Mouse (Mus musculus) lung, postnatal 4 days (tissue): ENCODE data around the gene Ess2.

Experiments
- DNase-seq, 2 experiments: peaks; one replicate each; pipeline ENCODE4 v3.0.0; 2021

Ess2 gene

DNA sequence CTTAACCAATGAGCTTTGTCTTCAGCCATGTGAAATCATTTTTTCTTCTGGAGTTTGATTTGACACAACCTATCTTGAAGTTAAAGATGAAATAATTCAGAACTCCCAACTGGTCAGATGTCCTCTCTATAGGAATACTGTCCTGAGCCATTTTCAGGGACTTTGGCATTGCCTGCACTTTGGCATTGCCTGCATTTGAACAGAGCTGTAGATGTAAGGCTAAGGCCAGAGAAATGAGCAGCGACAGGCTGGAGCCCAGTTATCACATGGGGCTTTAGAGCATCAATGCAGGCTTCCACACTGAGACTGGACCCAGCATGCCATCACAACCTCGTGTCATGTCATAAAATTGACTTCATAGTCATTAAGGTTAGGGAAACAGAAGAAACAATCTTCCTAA lies 57.9 kb downstream of the Ess2 start:
- no peak for DNase-seq

DNA sequence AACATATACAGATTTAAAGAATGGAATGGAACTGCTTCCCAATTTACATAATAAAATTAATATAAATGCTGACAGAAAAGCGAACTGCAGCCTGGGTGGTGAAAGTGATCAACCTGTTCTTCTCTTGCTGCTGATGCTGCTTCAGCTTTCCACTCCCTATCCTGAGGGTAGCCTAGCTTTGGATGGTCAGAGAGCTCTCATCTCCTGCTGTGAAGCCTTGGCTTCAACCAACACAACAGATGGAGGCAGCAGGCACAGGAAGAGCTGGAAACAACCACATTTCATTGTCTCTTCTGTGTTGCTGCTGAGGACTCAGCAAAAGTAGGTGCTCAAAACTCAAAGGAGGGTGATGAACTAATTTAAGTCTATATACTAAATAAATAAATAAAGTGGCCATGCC lies 59.3 kb downstream of the Ess2 start:
- no peak for DNase-seq

DNA sequence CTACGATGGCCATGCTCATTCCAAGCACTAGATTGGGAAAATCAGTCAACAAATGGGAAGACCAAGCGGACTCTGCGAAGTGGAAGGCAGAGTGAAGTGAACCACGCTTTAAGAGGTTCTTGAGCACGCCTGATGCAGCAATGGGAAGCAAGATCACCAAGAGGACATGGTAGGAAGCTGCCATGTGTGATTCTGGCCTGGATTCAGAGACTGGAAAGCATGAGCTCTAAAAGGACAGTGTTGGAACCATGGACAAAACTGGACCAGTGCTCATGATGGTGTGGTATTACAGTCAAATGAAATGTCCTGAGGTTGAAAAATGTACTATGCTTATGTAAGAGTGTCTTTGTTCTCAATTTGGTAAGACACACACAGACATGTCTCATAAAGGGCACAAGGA lies 59.8 kb downstream of the Ess2 start:
- no peak for DNase-seq
